Mouse (Mus musculus) olfactory bulb, adult 2 months (tissue): Measurements from ENCODE around the gene Slc35c1.

Experiments used
- CTCF ChIP-seq: fragments of 200-500 bp; IDR thresholded peaks from 2 replicates; pipeline ENCODE4 v1.5.1; 2012; ENCODE audit warnings: low read depth, mild to moderate bottlenecking, low read length, moderate library complexity; ENCODE audit not compliant: insufficient read depth
- POLR2A ChIP-seq: fragments of 200-500 bp; IDR thresholded peaks from 2 replicates; pipeline ENCODE4 v1.6.1; 2012; ENCODE audit warnings: mild to moderate bottlenecking, low read depth, low read length, moderate library complexity; ENCODE audit not compliant: insufficient read depth

DNA sequence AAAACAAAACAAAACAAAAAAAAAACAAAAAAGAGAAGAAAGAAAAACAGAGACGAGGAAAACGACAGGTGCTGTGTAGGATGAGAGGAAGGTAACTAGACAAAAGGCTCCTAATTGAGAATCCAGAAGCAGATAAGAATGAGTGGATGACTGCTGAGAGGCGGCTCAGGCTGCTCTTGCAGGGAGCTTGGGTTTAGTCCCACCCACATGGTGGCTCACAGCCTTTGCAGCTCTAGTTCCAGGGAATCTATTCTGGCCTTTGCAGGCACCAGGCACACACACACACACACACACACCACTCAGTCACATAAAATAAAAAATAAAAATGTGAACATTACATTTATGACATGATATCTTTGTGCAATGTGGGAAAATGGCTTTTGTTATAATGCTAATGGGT is 21.8 kb downstream of the Slc35c1 start:
- TF ChIP-seq CTCF = no peak
- TF ChIP-seq POLR2A = no peak
